Mouse (Mus musculus) retina, postnatal 7 days (tissue): ENCODE results near the gene Smpd2.

Source experiments
- DNase-seq: peaks from one replicate; pipeline ENCODE4 v3.0.0-alpha.2; 2012; ENCODE audit warnings: low read depth, low spot score

Gene Smpd2

DNA sequence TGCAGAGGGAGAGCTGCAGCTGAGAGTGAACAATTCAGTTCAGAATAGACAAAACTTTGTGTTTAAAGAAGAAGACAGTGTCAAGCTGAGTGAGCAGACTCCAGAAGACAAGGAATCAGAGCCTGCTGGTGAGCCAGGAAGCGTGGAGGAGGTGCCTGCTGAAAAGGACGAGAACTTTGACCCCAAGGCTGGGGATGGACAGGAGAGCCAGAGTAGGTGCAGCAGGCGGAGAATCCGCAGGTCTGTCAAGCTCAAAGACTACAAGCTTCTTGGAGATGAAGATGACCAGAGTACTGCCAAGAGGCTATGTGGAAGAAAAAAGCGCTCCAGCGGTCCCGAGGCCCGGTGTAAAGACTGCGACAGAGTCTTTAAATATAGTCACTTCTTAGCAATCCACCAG, 38.5 kb downstream of the Smpd2 start:
- no peak for DNase-seq

DNA sequence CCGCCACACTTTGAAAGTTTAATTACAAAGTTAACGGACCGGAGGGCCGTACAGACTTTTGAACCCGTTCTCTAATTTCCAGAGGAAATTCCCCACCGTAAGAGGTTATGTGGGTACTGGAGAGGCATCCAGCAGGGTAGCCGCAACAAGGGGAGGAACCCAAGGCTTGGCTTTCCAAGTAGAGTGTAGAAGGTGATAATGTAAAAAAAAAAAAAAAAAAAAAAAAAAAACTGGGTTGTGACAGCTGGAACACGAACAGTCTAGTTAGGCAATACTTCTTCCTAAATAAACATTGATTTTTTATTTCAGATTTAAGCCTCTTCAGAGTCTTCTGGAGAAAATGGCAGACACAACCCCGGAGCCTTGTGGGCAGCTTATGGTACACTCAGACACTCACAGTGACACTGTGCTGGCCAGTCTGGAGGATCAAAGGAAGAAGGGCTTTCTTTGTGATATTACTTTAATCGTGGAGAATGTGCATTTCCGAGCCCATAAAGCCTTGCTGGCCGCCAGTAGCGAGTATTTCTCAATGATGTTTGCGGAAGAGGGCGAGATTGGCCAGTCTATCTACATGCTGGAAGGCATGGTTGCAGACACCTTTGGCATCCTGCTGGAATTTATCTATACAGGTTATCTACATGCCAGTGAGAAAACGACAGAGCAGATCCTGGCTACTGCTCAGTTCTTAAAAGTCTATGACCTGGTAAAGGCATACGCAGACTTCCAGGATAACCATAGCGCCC, 39.2 kb downstream of the Smpd2 start:
- no peak for DNase-seq

DNA sequence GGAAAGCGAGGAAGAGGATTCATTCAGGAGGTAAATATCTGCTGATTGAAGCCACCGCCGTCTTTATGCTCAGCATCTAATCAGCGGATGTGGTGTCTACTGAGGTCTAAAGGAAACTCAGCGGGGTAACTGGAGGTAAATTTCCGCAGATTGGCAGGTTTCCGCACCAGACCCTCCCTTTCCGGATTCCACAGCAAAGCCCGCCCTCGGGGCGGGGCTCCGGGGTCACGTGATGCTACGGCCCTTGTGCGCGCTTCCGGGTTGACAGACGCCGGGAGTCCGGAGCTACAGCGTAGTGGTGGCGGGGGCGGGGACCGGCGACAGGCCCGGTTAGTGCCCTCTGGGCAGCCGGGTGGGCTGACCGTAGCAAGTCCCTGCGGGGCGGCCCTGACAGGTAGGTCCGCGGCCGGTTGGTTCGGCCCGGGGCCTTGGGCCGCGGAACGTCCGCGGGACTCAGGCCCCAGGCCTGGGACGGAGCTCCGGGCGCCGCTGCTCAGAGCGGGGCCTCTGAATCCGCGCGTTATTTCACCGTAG, 40.0 kb downstream of the Smpd2 start, which contains the start of gene Zbtb24:
Gene Zbtb24, plus strand, starts transcription at position 247 of the 534 bp plus-strand sequence.
- peak; percentile 93 for DNase-seq

DNA sequence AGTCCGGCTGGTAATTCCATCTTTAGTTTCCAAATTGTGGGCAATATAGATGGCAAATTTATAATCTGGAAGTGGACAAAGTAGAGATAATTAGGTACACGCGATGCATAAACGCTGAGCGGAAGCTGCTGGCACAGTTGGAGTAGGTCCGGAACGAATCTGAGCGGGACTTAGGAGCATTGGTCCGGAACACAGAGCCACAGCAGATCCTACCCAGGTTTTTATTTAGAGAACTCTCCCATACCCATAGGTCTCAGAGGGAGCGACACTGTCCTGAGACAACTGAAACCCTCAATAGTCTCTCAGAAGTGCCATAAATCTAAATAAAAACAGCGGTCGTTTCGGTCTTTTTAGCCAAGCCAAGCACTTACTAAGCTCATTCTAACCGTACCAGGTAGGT, 40.5 kb downstream of the Smpd2 start:
- DNase-seq: no peak

DNA sequence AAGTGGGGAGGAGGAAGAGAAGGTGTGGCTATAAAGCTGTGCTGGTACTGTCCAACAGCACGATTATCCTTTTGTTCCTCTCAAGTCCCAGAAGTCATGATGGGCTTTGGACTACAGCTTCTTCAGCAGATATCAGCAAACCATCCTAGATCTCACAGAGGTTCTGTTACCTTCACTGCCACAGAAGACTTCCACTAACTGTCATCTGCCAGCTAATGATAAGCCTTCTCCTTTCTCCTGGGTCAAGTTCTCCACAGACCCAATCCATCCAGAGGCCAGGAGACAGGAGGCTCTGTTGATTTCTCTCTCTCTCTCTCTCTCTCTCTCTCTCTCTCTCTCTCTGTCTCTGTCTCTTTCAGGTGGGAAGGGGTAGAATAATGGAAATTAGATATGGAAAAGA, 42.0 kb downstream of the Smpd2 start:
- no peak for DNase-seq
